Mouse (Mus musculus): ENCODE measurements at regions not wholly inside any gene's neighbourhood (a gene's known extent, or its start where the extent isn't known, plus 50 kb on each side); places are given as distances from the start of the nearest gene placed in this dataset.

- TF ChIP-seq CTCF (IDR thresholded peaks at IDR 0.05; ENCODE audit: low read depth, low read length), result no peak
- TF ChIP-seq POLR2A (IDR thresholded peaks at IDR 0.05; ENCODE audit: borderline replicate concordance, low read depth, low read length), result no peak
- Histone ChIP-seq H3K27ac (ENCODE audit: insufficient read depth, low read depth, low read length) (no peak overlapping the region), H3K4me1 (ENCODE audit: control insufficient read depth, insufficient read depth, low read length) (no peaks in the 10 kb centered on the region)
Observed at GRCm38 (mm10) chr11:26931766-26932165, 338.0 kb upstream of the Vrk2 start.

GRCm38 (mm10) chr11:26907099-26907498, 313.3 kb upstream of the Vrk2 start:
- Histone ChIP-seq H3K27ac (ENCODE audit: insufficient read depth, low read depth, low read length) (no peak overlapping the region), H3K4me1 (ENCODE audit: control insufficient read depth, insufficient read depth, low read length) (no peaks in the 10 kb centered on the region)
- TF ChIP-seq POLR2A (IDR thresholded peaks at IDR 0.05; ENCODE audit: borderline replicate concordance, low read depth, low read length) (no peak), CTCF (IDR thresholded peaks at IDR 0.05; ENCODE audit: low read depth, low read length) (no peak)

More at GRCm38 (mm10) chr11:26931766-26932165, 338.0 kb upstream of the Vrk2 start:
- H3K4me3 ChIP-seq (ENCODE audit: insufficient read depth, low read length), result no peak overlapping the region

GRCm38 (mm10) chr11:26881635-26882034, 287.8 kb upstream of the Vrk2 start:
- no peak for TF ChIP-seq POLR2A (IDR thresholded peaks at IDR 0.05; ENCODE audit: borderline replicate concordance, low read depth, low read length)
- no peak for TF ChIP-seq CTCF (IDR thresholded peaks at IDR 0.05; ENCODE audit: low read depth, low read length)
- Histone ChIP-seq H3K4me1 (ENCODE audit: control insufficient read depth, insufficient read depth, low read length) (no peaks in the 10 kb centered on the region), H3K27ac (ENCODE audit: insufficient read depth, low read depth, low read length) (no peak overlapping the region), H3K4me3 (ENCODE audit: insufficient read depth, low read length) (no peak overlapping the region)

More at GRCm38 (mm10) chr11:26907099-26907498, 313.3 kb upstream of the Vrk2 start:
- H3K4me3 ChIP-seq (ENCODE audit: insufficient read depth, low read length), result no peak overlapping the region
